Mouse (Mus musculus): ENCODE results near the gene D430041D05Rik.

GRCm38 (mm10) chr2:104426112-104426511 lies 15.3 kb upstream of the D430041D05Rik start:
- TF ChIP-seq CTCF (conservative IDR thresholded peaks at IDR 0.05; ENCODE audit: low read length): no peak
- TF ChIP-seq NANOG (IDR thresholded peaks at IDR 0.05; ENCODE audit: borderline replicate concordance, low read length): no peak
- no peak for TF ChIP-seq POU5F1 (IDR thresholded peaks at IDR 0.05; ENCODE audit: borderline replicate concordance, low read length)
